Mouse (Mus musculus) neural tube, embryonic 13.5 days (tissue): ENCODE measurements around the gene Ccl4. TPM values are rescaled to one million over a fixed set of nuclear protein-coding genes. Genes with fewer than 3 reads are reported as not detected.

ENCODE experiments used
- ATAC-seq: fragments of 200-750 bp; cut with Nextera tagmentation; 2 replicates; pipeline ENCODE4 v1.8.0; 2017; ENCODE audit warnings: low read depth, mild to moderate bottlenecking, moderate TSS enrichment, moderate library complexity
- H3K27ac ChIP-seq: fragments of 300-500 bp; sonication (generic); replicated peaks from 2 replicates; pipeline ENCODE4 v1.5.1; 2015; ENCODE audit warnings: moderate library complexity, mild to moderate bottlenecking, inconsistent platforms
- H3K27me3 ChIP-seq: fragments of 300-500 bp; sonication (generic); 2 replicates; pipeline ENCODE4 v1.6.1; 2015; ENCODE audit warnings: mild to moderate bottlenecking, inconsistent platforms
- H3K36me3 ChIP-seq: fragments of 300-500 bp; sonication (generic); 2 replicates; pipeline ENCODE4 v1.6.1; 2015; ENCODE audit warnings: mild to moderate bottlenecking, inconsistent platforms
- H3K4me1 ChIP-seq: fragments of 300-500 bp; sonication (generic); replicated peaks from 2 replicates; pipeline ENCODE4 v1.6.1; 2015; ENCODE audit warnings: inconsistent platforms
- H3K4me2 ChIP-seq: fragments of 300-500 bp; sonication (generic); 2 replicates; pipeline ENCODE4 v1.6.1; 2015; ENCODE audit warnings: inconsistent platforms, mild to moderate bottlenecking, moderate library complexity
- H3K4me3 ChIP-seq: fragments of 300-500 bp; sonication (generic); 2 replicates; pipeline ENCODE4 v1.5.1; 2015; ENCODE audit warnings: mild to moderate bottlenecking, inconsistent platforms
- H3K9ac ChIP-seq: fragments of 300-500 bp; sonication (generic); 2 replicates; pipeline ENCODE4 v1.6.1; 2015; ENCODE audit warnings: moderate library complexity, mild to moderate bottlenecking, inconsistent platforms
- H3K9me3 ChIP-seq: fragments of 300-500 bp; sonication (generic); 2 replicates; pipeline ENCODE4 v1.6.1; 2016; ENCODE audit warnings: inconsistent platforms
- WGBS: fragments of 180-500 bp; shearing (Covaris S2); methylation state at CpG from one replicate; pipeline ENCODE4 v1.1.7; 2015; 5-methylcytosine and 5-hydroxymethylcytosine counted together
- polyA plus RNA-seq: library from polyadenylated mRNA; unstranded; fragments of >200 nt; fragmentation: Nextera tagmentation; extraction: Ambion mirVana; gene quantifications from 2 replicates; pipeline ENCODE4 v1.2.1, GENCODE M21; 2015

The Ccl4 gene
- polyA plus RNA-seq, 1 experiment from 2014 or later: 1.9 TPM

DNA sequence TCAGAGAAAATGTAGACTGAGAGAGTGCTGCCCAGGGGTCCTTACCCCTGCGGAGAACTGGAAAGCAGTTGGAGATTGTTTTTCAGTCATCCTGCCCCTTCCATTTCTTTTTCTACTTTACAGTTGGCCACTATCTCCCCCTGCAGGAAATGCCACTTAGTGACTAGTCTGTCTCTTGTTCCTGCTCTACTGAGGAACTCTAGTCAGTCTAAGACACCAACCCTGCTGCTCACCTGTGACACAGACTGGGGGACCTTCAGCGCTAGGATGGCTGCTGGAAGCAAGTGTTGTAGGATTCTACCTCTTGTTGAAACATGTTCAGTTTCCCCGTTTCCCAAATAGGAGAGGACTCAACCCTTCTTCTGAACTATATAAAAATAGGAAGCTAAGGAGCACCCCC, 22.9 kb upstream of the Ccl4 start:
- 67% methylated on average over 3 of the region's 3 CpGs for WGBS

DNA sequence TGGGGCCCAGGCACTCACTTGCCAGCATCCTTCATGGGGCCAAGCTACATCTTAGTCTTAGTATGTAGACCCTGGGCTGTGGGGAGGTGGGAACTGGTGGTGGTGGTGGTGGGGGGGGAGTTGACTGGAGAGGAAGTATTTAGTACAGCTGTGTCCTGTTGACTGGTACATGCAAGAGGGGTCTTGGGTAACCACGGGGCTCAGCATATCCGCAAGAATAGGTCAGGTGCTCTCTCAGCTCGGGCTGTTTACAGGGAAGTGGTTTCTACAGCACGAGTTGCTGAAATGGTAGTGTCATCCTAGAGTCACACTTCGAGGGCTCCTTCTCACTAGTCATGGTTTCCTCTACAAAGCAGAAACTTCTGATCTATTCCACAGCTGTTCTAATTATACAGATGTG, 22.2 kb upstream of the Ccl4 start:
- H3K9me3 ChIP-seq: no peaks in the 10 kb centered on the region
- no peaks in the 10 kb centered on the region for H3K27me3 ChIP-seq
- 87% methylated on average over 5 of the region's 5 CpGs for WGBS
- ATAC-seq: no peak
- H3K4me1 ChIP-seq: no peaks in the 10 kb centered on the region
- H3K9ac ChIP-seq: no peak overlapping the region
- H3K36me3 ChIP-seq: no peaks in the 10 kb centered on the region
- no peak overlapping the region for H3K4me3 ChIP-seq
- H3K4me2 ChIP-seq: no peak overlapping the region
- H3K27ac ChIP-seq: no peak overlapping the region

More for the DNA sequence above, 22.9 kb upstream of the Ccl4 start:
- Histone ChIP-seq H3K4me3 (no peak overlapping the region), H3K27me3 (no peaks in the 10 kb centered on the region), H3K4me2 (no peak overlapping the region), H3K9ac (no peak overlapping the region), H3K36me3 (no peaks in the 10 kb centered on the region), H3K4me1 (no peaks in the 10 kb centered on the region), H3K9me3 (no peaks in the 10 kb centered on the region), H3K27ac (no peak overlapping the region)
- ATAC-seq: no peak

DNA sequence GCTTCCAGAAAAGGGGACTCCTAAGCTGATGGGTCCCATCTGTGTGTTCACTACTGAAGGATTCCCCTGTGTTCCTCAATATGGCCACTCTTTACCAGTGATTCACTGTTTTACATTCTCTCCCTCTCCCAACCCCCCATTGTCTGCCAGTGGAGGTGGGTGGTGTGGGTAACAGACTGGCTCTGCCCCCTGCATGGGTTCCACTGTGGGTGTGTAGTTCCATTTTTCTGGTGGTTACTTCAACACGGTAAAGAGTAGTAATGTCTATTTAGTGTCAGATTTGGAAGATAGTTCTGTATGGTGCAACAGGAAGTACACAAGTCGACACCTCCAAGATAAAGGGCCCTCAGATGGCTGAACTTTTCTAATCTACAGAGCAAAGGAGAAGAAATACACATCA, 21.2 kb upstream of the Ccl4 start:
- Histone ChIP-seq H3K9ac (no peak overlapping the region), H3K27me3 (no peaks in the 10 kb centered on the region), H3K9me3 (no peaks in the 10 kb centered on the region), H3K36me3 (no peaks in the 10 kb centered on the region), H3K4me3 (no peak overlapping the region), H3K4me1 (no peaks in the 10 kb centered on the region), H3K27ac (no peak overlapping the region), H3K4me2 (no peak overlapping the region)
- 95% methylated on average over 2 of the region's 2 CpGs for WGBS
- ATAC-seq: no peak

DNA sequence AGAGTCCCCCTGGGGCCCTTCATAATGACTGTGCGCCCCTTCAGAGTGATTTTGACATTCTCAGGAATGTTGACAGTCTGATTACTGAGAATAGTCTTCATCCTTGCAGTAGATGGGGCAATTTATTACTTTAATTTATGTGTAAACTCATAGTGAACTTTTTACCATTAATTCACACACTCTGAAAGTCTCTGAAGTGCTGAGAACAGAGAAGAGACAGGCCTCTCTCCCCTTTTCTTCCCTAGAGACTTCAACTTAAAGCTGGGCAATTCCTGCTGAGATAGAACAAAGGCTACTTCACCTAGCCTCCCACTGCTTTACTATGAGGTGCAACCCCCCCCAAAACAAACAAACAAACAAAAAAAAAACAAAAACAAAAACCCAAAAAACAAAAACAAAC, 16.9 kb upstream of the Ccl4 start, which contains the start of gene Rpl9-ps1:
TSS of gene Rpl9-ps1 (minus strand) at position 101 of the 400 bp plus-strand sequence.
- ATAC-seq: no peak
- H3K9me3 ChIP-seq: no peaks in the 10 kb centered on the region
- no peaks in the 10 kb centered on the region for H3K36me3 ChIP-seq
- WGBS: 86% methylated on average over 1 of the region's 1 CpGs
- H3K4me1 ChIP-seq: no peaks in the 10 kb centered on the region
- H3K27me3 ChIP-seq: no peaks in the 10 kb centered on the region
- H3K4me2 ChIP-seq: no peak within 1 kb of the TSS
- H3K4me3 ChIP-seq: no peak within 1 kb of the TSS
- no peak within 1 kb of the TSS for H3K27ac ChIP-seq
- H3K9ac ChIP-seq: no peak within 1 kb of the TSS

DNA sequence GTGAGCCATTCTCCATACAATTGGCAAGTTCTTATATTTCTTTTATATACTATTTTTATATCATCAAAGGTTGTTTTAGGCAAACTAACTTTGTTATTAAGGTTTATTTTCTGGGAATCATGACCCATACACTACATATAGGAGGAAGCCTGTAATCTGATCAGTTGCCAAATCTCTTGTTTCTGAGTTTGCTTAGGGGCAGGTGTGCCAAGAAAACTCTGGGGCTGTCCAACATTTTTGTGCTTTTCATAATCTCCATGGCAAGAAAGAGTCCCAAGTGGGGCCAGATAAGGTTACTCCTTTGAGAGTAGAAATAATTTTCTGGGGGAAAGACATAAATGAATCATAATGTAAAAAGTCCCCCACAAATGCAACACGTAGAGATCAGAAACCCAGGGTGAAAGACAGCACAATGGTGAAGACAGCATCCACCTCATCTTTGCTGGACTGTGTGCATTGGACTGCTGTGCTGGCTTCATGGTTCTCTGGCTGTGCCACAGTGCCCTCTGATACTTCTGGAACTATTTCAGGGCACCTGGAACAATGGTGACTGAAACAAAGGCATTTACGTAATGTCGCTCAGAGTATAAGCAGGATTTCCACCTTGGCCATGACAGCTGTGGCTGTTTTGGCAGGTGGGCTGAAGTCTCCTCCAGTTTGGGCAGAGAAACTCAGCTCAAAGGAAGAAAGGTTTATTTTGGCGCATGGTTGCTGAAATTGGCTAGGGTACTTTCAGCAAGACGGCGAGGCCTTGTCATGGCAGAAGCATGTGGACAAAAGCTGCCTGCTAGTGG, 15.8 kb upstream of the Ccl4 start:
- 94% methylated on average over 6 of the region's 6 CpGs for WGBS
- H3K4me1 ChIP-seq: no peaks in the 10 kb centered on the region
- no peak overlapping the region for H3K4me2 ChIP-seq
- H3K36me3 ChIP-seq: no peaks in the 10 kb centered on the region
- H3K9ac ChIP-seq: no peak overlapping the region
- ATAC-seq: no peak
- no peaks in the 10 kb centered on the region for H3K9me3 ChIP-seq
- H3K27ac ChIP-seq: no peak overlapping the region
- H3K27me3 ChIP-seq: no peaks in the 10 kb centered on the region
- H3K4me3 ChIP-seq: no peak overlapping the region

DNA sequence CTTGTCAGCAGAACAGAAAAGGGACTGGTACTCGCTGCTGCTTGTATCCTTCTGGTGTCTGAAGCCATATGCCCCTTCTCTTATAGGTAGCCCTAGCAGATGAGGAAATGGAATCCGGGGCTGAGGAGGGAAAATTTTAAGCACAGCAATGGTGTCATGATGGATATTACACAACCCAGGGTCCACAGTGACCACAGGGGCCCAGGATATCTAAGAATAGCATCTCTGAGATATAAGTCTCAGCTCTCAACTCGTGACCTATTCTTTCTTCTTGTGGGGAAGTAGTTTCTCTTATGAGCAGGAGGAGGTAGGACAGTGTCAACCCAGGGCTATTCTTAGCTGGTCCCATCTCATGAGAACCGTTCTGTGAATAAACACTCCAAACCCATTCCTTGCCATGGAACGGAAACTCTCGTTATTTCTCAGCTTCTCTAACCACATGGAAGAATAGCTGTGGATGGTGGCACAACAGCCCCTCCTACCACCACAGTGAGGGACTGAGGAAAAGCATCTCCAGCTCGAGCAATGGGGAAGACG, 13.0 kb upstream of the Ccl4 start, which contains the start of gene Ccl3:
TSS of gene Ccl3 (minus strand) at position 51 of the 537 bp plus-strand sequence.
- Histone ChIP-seq H3K4me3 (no peak within 1 kb of the TSS), H3K36me3 (no peaks in the 10 kb centered on the region), H3K9ac (no peak within 1 kb of the TSS), H3K9me3 (no peaks in the 10 kb centered on the region), H3K27me3 (no peaks in the 10 kb centered on the region), H3K4me2 (no peak within 1 kb of the TSS), H3K27ac (no peak within 1 kb of the TSS), H3K4me1 (no peaks in the 10 kb centered on the region)
- 79% methylated on average over 8 of the region's 8 CpGs for WGBS
- ATAC-seq: no peak

DNA sequence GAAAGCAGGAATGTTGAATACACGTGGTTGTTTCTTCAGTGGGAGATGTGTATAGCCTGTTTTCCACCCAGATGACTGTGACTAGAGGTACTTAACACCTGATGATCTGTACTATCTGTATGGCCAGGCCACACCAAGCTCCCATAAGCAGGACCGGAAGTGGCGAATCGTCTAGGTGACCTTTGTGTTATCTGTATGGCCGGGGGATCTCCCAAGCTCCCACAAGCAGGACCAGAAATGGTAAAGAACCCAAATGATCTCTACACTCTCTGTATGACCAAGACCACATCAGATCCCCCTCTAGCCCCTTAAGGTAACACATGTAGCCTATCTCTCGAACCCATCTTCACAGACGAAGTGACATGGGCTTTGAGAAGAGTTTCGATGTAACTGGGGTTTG, 7.8 kb upstream of the Ccl4 start:
- Histone ChIP-seq H3K4me3 (no peak overlapping the region), H3K4me2 (no peak overlapping the region), H3K9ac (no peak overlapping the region), H3K36me3 (no peaks in the 10 kb centered on the region), H3K27ac (no peak overlapping the region), H3K27me3 (no peaks in the 10 kb centered on the region), H3K4me1 (no peaks in the 10 kb centered on the region), H3K9me3 (no peaks in the 10 kb centered on the region)
- 93% methylated on average over 8 of the region's 8 CpGs for WGBS
- no peak for ATAC-seq

DNA sequence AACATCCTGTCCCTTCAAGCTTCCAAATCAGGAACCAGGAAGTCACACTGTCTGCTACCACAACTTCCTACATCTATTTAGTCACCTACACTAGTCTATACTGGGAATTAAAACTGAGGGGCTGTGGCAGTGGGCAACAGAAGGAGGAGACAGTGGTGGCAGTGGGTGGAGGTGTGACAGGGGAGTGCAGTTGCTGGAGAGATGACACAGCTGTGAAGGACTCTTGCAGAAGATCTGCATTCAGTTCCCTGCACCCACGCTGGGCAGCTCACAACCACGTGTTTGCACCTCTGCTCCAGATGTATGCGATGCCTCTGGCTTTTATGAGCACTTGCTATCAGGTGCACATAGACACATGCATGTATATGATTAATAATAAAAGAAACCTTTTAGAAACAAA, 4.9 kb upstream of the Ccl4 start:
- Histone ChIP-seq H3K4me2 (no peak overlapping the region), H3K9ac (no peak overlapping the region), H3K27me3 (no peaks in the 10 kb centered on the region), H3K36me3 (no peaks in the 10 kb centered on the region), H3K27ac (no peak overlapping the region), H3K9me3 (no peaks in the 10 kb centered on the region), H3K4me1 (no peaks in the 10 kb centered on the region), H3K4me3 (no peak overlapping the region)
- ATAC-seq: no peak
- 89% methylated on average over 3 of the region's 3 CpGs for WGBS

DNA sequence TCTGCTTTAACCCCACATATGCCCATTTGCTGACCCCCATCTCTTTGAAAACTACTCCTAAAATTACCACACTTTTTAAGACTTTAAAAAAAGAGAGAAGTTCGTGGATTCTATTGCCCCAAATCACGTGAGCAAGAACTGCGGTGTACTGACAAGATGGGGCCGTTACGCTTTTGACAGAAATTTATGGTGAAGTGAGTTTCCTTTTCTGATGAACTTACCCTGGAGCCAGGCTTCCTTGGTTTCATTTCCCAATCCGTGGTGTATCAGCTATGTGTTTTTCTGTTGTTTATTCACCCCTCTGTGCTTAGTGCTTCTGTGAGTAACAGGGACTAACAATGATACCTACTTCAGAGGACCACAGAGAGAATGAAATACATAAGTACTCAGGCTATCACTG, 3.6 kb upstream of the Ccl4 start:
- H3K4me3 ChIP-seq: no peak overlapping the region
- H3K36me3 ChIP-seq: no peaks in the 10 kb centered on the region
- H3K27ac ChIP-seq: no peak overlapping the region
- ATAC-seq: no peak
- no peaks in the 10 kb centered on the region for H3K27me3 ChIP-seq
- no peak overlapping the region for H3K9ac ChIP-seq
- no peaks in the 10 kb centered on the region for H3K4me1 ChIP-seq
- 72% methylated on average over 6 of the region's 6 CpGs for WGBS
- H3K9me3 ChIP-seq: no peaks in the 10 kb centered on the region
- no peak overlapping the region for H3K4me2 ChIP-seq

DNA sequence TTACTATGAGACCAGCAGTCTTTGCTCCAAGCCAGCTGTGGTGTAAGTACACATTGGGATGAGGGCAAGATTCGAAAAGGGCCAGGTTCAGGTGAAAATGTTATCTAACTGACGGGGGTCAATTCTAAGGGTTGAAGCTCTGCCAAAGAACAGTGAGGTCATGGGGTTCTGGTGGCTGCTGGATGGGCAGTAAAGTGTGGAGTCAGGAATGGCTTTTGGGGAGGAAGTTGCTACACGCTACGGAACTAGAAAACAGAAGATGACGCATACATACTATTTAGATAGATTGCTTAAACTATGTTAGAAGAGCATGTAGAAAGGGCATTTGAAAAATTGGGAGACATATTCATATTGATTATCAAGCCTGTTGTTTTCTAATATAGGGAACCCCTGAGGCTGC, 1.1 kb downstream of the Ccl4 start:
- no peak overlapping the region for H3K4me3 ChIP-seq
- ATAC-seq: no peak
- no peak overlapping the region for H3K4me2 ChIP-seq
- no peaks in the 10 kb centered on the region for H3K4me1 ChIP-seq
- WGBS: 78% methylated on average over 5 of the region's 5 CpGs
- H3K27me3 ChIP-seq: no peaks in the 10 kb centered on the region
- no peaks in the 10 kb centered on the region for H3K36me3 ChIP-seq
- H3K9me3 ChIP-seq: no peaks in the 10 kb centered on the region
- H3K27ac ChIP-seq: no peak overlapping the region
- no peak overlapping the region for H3K9ac ChIP-seq

DNA sequence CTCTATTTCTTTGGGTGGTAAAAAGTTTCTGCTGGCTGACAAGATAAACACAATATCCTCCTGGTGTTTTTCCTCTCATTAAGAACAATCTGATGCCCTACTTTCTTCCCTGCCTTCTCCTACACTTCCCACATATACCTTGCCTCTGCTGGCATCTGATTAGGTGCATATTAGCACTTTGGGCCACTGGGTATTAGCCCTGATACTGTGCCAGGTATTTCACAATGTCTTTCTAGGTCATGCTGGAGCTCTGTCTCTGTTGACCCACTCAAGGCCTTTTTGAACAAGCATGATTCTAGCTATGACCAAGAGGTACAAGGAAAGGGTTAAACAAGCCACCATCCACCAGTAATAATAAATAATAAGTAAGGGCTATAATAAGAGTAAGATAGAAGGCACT, 9.4 kb downstream of the Ccl4 start:
- Histone ChIP-seq H3K4me2 (no peak overlapping the region), H3K4me3 (no peak overlapping the region), H3K4me1 (no peaks in the 10 kb centered on the region), H3K36me3 (no peaks in the 10 kb centered on the region), H3K9ac (no peak overlapping the region), H3K27ac (no peak overlapping the region), H3K27me3 (no peaks in the 10 kb centered on the region), H3K9me3 (no peaks in the 10 kb centered on the region)
- no peak for ATAC-seq

DNA sequence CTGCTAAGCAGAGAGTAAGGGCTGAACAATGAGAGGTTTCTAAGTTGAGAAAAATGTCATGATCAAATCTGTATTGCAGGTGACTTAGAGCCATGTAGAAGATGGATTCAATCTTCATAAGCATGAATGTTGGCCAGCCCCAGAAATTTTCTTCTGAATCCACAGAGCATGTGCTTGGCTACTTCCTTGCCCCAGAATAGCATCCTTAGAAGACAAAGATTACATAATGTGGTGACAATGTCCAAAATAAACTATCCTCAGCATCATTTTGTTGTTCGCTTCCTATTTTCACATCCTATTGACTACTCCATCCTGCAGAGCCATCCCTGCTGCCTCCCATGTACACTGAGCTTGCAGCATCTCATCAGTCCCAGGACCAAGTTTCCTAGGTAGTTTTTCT, 13.3 kb downstream of the Ccl4 start:
- 94% methylated on average over 1 of the region's 1 CpGs for WGBS
- no peaks in the 10 kb centered on the region for H3K36me3 ChIP-seq
- H3K4me3 ChIP-seq: no peak overlapping the region
- H3K27me3 ChIP-seq: no peaks in the 10 kb centered on the region
- no peaks in the 10 kb centered on the region for H3K9me3 ChIP-seq
- H3K4me1 ChIP-seq: no peaks in the 10 kb centered on the region
- H3K4me2 ChIP-seq: no peak overlapping the region
- no peak overlapping the region for H3K27ac ChIP-seq
- H3K9ac ChIP-seq: no peak overlapping the region
- no peak for ATAC-seq

DNA sequence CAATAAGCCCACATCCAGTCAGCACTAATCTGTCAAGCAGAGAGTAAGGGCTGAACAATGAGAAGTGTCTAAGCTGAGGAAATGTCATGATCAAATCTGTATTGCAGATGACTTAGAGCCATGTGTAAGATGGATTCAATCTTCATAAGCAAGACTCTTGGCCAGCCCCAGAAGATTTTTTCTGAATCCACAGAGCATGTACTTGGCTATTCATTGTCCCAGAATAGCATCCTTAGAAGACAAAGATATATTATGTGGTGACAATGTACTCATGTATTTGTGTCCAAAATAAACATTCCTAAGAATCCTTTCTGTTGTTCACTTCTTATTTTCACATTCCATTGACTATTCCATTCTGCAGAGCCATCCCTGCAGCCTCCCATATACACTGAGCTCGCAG, 27.5 kb downstream of the Ccl4 start:
- Histone ChIP-seq H3K4me3 (no peak overlapping the region), H3K9me3 (no peaks in the 10 kb centered on the region), H3K4me1 (no peaks in the 10 kb centered on the region), H3K36me3 (no peaks in the 10 kb centered on the region), H3K9ac (no peak overlapping the region), H3K27ac (no peak overlapping the region), H3K4me2 (no peak overlapping the region), H3K27me3 (no peaks in the 10 kb centered on the region)
- WGBS: 82% methylated on average over 1 of the region's 1 CpGs
- no peak for ATAC-seq
